Mouse (Mus musculus) myocyte (in vitro differentiated cells): ENCODE data around the gene Eif2b5.
"Not testable (repeated sequence)": the region's sequence is repeated elsewhere in the genome, so short reads cannot be mapped to it uniquely, and the experiment has no call there.

Source experiments
- CEBPB ChIP-seq: IDR thresholded peaks from 2 replicates; pipeline ENCODE4 v1.6.1; 2011; ENCODE audit warnings: mild to moderate bottlenecking, moderate library complexity; ENCODE audit not compliant: poor library complexity, insufficient read depth, severe bottlenecking
- E2F4 ChIP-seq: IDR thresholded peaks from one replicate; pipeline ENCODE4 v1.6.1; 2011; ENCODE audit warnings: mild to moderate bottlenecking, control low read depth, moderate library complexity; ENCODE audit not compliant: insufficient read depth
- MAX ChIP-seq: IDR thresholded peaks from one replicate; pipeline ENCODE4 v1.6.1; 2011; ENCODE audit warnings: low read depth, mild to moderate bottlenecking, control low read depth
- MYOD1 ChIP-seq, 3 experiments: IDR thresholded peaks; one replicate each; pipeline ENCODE4 v1.6.1; 2011; ENCODE audit warnings: control low read depth in 2 of 3, low read depth in 2 of 3, mild to moderate bottlenecking in 2 of 3, moderate library complexity in 1 of 3; ENCODE audit not compliant: insufficient read length in 2 of 3, control insufficient read depth in 1 of 3
- POLR2A ChIP-seq: IDR thresholded peaks from one replicate; pipeline ENCODE4 v1.6.1; 2011; ENCODE audit warnings: low read depth, mild to moderate bottlenecking, control low read depth, moderate library complexity; ENCODE audit not compliant: insufficient read length
- POLR2AphosphoS2 ChIP-seq: IDR thresholded peaks from one replicate; pipeline ENCODE4 v1.6.1; 2011; ENCODE audit warnings: low read depth, control low read depth; ENCODE audit not compliant: insufficient read length
- REST ChIP-seq: IDR thresholded peaks from one replicate; pipeline ENCODE4 v1.6.1; 2011; ENCODE audit warnings: mild to moderate bottlenecking, control low read depth, moderate library complexity; ENCODE audit not compliant: insufficient read depth, insufficient read length
- SRF ChIP-seq: IDR thresholded peaks from one replicate; pipeline ENCODE4 v1.6.1; 2011; ENCODE audit warnings: low read depth; ENCODE audit not compliant: control insufficient read depth, insufficient read length
- TCF12 ChIP-seq: IDR thresholded peaks from one replicate; pipeline ENCODE4 v1.6.1; 2011; ENCODE audit warnings: mild to moderate bottlenecking, control low read depth; ENCODE audit not compliant: poor library complexity, insufficient read depth, severe bottlenecking
- TCF3 ChIP-seq: IDR thresholded peaks from one replicate; pipeline ENCODE4 v1.6.1; 2011; ENCODE audit warnings: low read depth, control low read depth; ENCODE audit not compliant: insufficient read length
- USF1 ChIP-seq: IDR thresholded peaks from one replicate; pipeline ENCODE4 v1.6.1; 2011; ENCODE audit warnings: low read depth, mild to moderate bottlenecking, control low read depth, moderate library complexity

DNA sequence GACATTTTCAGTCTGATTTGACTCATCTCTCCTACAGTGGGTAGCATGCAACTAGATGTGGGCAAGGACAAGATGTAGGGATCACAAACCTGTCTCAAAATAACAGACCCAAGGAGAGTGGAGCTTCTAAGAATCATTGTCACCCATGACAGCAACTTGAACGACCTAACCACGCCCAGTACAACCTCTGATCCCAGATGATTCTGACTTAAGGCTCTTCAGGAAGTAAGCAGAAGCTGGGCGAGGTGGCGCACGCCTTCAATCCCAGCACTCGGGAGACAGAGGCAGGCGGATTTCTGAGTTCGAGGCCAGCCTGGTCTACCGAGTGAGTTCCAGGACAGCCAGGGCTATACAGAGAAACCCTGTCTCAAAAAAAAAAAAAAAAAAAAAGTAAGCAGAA, 9.9 kb upstream of the Eif2b5 start:
- TF ChIP-seq TCF3; POLR2AphosphoS2; E2F4; POLR2A; USF1; MAX; MYOD1 (IDR thresholded peaks at IDR 0.05; ENCODE audit: control insufficient read depth in 1 of 3, insufficient read length in 2 of 3, low read depth in 2 of 3); TCF12; CEBPB; REST; SRF: not testable (repeated sequence)
